Mouse (Mus musculus) lung, embryonic 14.5 days (tissue): Measurements from ENCODE around the gene Dhdh. TPM values are rescaled to one million over a fixed set of nuclear protein-coding genes. Genes with fewer than 3 reads are reported as not detected.
"Not testable (repeated sequence)": the region's sequence is repeated elsewhere in the genome, so short reads cannot be mapped to it uniquely, and the experiment has no call there.

ENCODE experiments used
- ATAC-seq: fragments of 200-750 bp; cut with Nextera tagmentation; 2 replicates; pipeline ENCODE4 v1.8.0; 2017; ENCODE audit warnings: mild to moderate bottlenecking, moderate TSS enrichment, moderate library complexity; ENCODE audit not compliant: insufficient read depth
- DNase-seq: peaks from one replicate; pipeline ENCODE4 v3.0.0-alpha.2; 2015
- H3K27ac ChIP-seq: fragments of 300-500 bp; sonication (generic); 2 replicates; pipeline ENCODE4 v1.5.1; 2014; ENCODE audit warnings: low read depth, mild to moderate bottlenecking, moderate library complexity
- H3K27me3 ChIP-seq: fragments of 300-500 bp; sonication (generic); 2 replicates; pipeline ENCODE4 v1.6.1; 2014; ENCODE audit warnings: low read length, control low read depth; ENCODE audit not compliant: insufficient read depth
- H3K36me3 ChIP-seq: fragments of 300-500 bp; sonication (generic); 2 replicates; pipeline ENCODE4 v1.6.1; 2014; ENCODE audit warnings: control low read depth; ENCODE audit not compliant: insufficient read depth
- H3K4me1 ChIP-seq: fragments of 300-500 bp; sonication (generic); 2 replicates; pipeline ENCODE4 v1.6.1; 2014; ENCODE audit warnings: antibody characterized with exemption, control low read depth; ENCODE audit not compliant: insufficient read depth
- H3K4me2 ChIP-seq: fragments of 300-500 bp; sonication (generic); 2 replicates; pipeline ENCODE4 v1.6.1; 2014; ENCODE audit warnings: mild to moderate bottlenecking
- H3K4me3 ChIP-seq: fragments of 300-500 bp; sonication (generic); 2 replicates; pipeline ENCODE4 v1.5.1; 2014; ENCODE audit warnings: low read depth, low read length
- H3K9ac ChIP-seq: fragments of 300-500 bp; sonication (generic); 2 replicates; pipeline ENCODE4 v1.6.1; 2014
- H3K9me3 ChIP-seq: fragments of 300-500 bp; sonication (generic); 2 replicates; pipeline ENCODE4 v1.6.1; 2016; ENCODE audit warnings: low read depth, low read length, control low read depth
- CTCF ChIP-seq: IDR thresholded peaks from 2 replicates; pipeline ENCODE4 v1.5.1; 2016; ENCODE audit warnings: antibody characterized with exemption, low read depth
- WGBS: fragments of 180-500 bp; shearing (Covaris S2); extraction: QIAGEN DNeasy Blood & Tissue Kit; methylation state at CpG from one replicate; pipeline ENCODE4 v1.1.7; 2014; 5-methylcytosine and 5-hydroxymethylcytosine counted together
- polyA plus RNA-seq: library from polyadenylated mRNA; unstranded; fragments of >200 nt; fragmentation: Nextera tagmentation; extraction: Ambion mirVana; gene quantifications from 2 replicates; pipeline ENCODE4 v1.2.1, GENCODE M21; 2014

The Dhdh gene
- 3.0 and 3.3 TPM in 2 replicates for polyA plus RNA-seq

- DNase-seq (peak; percentile 70), ATAC-seq (peak; percentile 59)
- Histone ChIP-seq H3K4me1 (no peaks in the 10 kb centered on the region), H3K27ac (peak within 1 kb of the TSS; percentile 77), H3K27me3 (no peaks in the 10 kb centered on the region), H3K36me3 (peaks cover 9% of the 10 kb centered on the region), H3K4me2 (peak within 1 kb of the TSS; percentile 73), H3K4me3 (peak within 1 kb of the TSS; percentile 45), H3K9me3 (no peaks in the 10 kb centered on the region), H3K9ac (peak within 1 kb of the TSS; percentile 64)
- WGBS: 8% methylated on average over 38 of the region's 38 CpGs
- no peak for TF ChIP-seq CTCF
Observed at GRCm38 (mm10) chr7:45488293-45489204, at the start of gene Dhdh. TSS of gene Dhdh (minus strand) at chr7:45488805.

- 73% methylated on average over 10 of the region's 10 CpGs for WGBS
- DNase-seq (no peak), ATAC-seq (no peak)
- H3K9me3 ChIP-seq: no peaks in the 10 kb centered on the region
- peak overlapping the region; percentile 73 for H3K4me2 ChIP-seq
- H3K9ac ChIP-seq: peak overlapping the region; percentile 45
- H3K27ac ChIP-seq: no peak overlapping the region
- H3K27me3 ChIP-seq: no peaks in the 10 kb centered on the region
- H3K4me3 ChIP-seq: peak overlapping the region; percentile 46
- no peak for TF ChIP-seq CTCF
- peaks cover 5% of the 10 kb centered on the region; the same call in 1 of the 2 replicates for H3K4me1 ChIP-seq
- H3K36me3 ChIP-seq: no peaks in the 10 kb centered on the region
Observed at GRCm38 (mm10) chr7:45537602-45538001, 49.0 kb upstream of the Dhdh start.

GRCm38 (mm10) chr7:45535676-45536075 is 47.1 kb upstream of the Dhdh start:
- no peak overlapping the region for H3K27ac ChIP-seq
- H3K36me3 ChIP-seq: no peaks in the 10 kb centered on the region
- H3K27me3 ChIP-seq: no peaks in the 10 kb centered on the region
- DNase-seq: no peak
- no peaks in the 10 kb centered on the region for H3K9me3 ChIP-seq
- H3K4me3 ChIP-seq: no peak overlapping the region
- H3K4me2 ChIP-seq: no peak overlapping the region
- H3K4me1 ChIP-seq: peaks cover 9% of the 10 kb centered on the region
- TF ChIP-seq CTCF: no peak
- no peak overlapping the region for H3K9ac ChIP-seq
- no peak for ATAC-seq
- 72% methylated on average over 1 of the region's 1 CpGs for whole genome bisulfite sequencing

- Histone ChIP-seq H3K27ac (no peak overlapping the region; the same call in 1 of the 2 replicates), H3K9ac (no peak overlapping the region), H3K4me1 (peaks cover 7% of the 10 kb centered on the region; the same call in 1 of the 2 replicates), H3K4me2 (0 out of 2 replicates have a peak overlapping the region, but pooled peaks have one; percentile 7), H3K36me3 (no peaks in the 10 kb centered on the region), H3K27me3 (no peaks in the 10 kb centered on the region), H3K9me3 (no peaks in the 10 kb centered on the region), H3K4me3 (no peak overlapping the region)
- peak; percentile 64 for DNase-seq
- TF ChIP-seq CTCF: no peak
- 45% methylated on average over 2 of the region's 2 CpGs for WGBS
- 0 out of 2 replicates have a peak, but pooled peaks have one; percentile 9 for ATAC-seq
Observed at GRCm38 (mm10) chr7:45530643-45531042, 42.0 kb upstream of the Dhdh start.

DNA sequence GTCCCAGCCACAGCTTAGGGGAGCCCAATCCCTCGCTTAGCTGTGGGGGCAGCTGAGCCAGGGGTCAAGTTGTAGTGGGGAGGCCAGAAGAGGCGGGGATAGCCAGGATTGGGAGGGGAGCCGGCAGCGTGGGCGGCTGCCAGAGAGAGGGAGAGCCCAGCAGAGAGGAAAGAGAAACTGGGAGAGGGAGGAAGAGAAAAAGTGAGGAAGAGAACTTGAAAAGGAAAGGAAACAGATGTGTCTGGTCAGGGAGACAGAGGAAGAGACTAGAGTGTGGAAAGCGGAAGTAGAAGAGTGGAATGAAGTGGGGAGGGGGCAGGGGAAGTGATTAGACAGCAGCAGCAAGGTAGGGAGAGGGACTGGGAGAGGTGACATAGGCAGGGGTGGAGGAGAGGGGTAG is 40.9 kb upstream of the Dhdh start:
- no peaks in the 10 kb centered on the region for H3K9me3 ChIP-seq
- no peaks in the 10 kb centered on the region for H3K27me3 ChIP-seq
- H3K4me3 ChIP-seq: no peak overlapping the region
- no peak for DNase-seq
- TF ChIP-seq CTCF: no peak
- H3K4me1 ChIP-seq: peaks cover 7% of the 10 kb centered on the region; the same call in 1 of the 2 replicates
- 3% methylated on average over 6 of the region's 6 CpGs for WGBS
- no peak overlapping the region; the same call in 1 of the 2 replicates for H3K9ac ChIP-seq
- ATAC-seq: no peak
- peaks cover 2% of the 10 kb centered on the region; the same call in 1 of the 2 replicates for H3K36me3 ChIP-seq
- H3K4me2 ChIP-seq: peak overlapping the region; percentile 16; the same call in 1 of the 2 replicates
- H3K27ac ChIP-seq: no peak overlapping the region

- H3K4me1 ChIP-seq, H3K4me2 ChIP-seq, DNase-seq, H3K4me3 ChIP-seq, H3K9ac ChIP-seq, ATAC-seq, H3K9me3 ChIP-seq, H3K27ac ChIP-seq, H3K27me3 ChIP-seq: not testable (repeated sequence)
- peaks cover 18% of the 10 kb centered on the region; the same call in 1 of the 2 replicates for H3K36me3 ChIP-seq
- 92% methylated on average over 6 of the region's 6 CpGs for WGBS
Observed at GRCm38 (mm10) chr7:45527169-45527568, 38.6 kb upstream of the Dhdh start.

DNA sequence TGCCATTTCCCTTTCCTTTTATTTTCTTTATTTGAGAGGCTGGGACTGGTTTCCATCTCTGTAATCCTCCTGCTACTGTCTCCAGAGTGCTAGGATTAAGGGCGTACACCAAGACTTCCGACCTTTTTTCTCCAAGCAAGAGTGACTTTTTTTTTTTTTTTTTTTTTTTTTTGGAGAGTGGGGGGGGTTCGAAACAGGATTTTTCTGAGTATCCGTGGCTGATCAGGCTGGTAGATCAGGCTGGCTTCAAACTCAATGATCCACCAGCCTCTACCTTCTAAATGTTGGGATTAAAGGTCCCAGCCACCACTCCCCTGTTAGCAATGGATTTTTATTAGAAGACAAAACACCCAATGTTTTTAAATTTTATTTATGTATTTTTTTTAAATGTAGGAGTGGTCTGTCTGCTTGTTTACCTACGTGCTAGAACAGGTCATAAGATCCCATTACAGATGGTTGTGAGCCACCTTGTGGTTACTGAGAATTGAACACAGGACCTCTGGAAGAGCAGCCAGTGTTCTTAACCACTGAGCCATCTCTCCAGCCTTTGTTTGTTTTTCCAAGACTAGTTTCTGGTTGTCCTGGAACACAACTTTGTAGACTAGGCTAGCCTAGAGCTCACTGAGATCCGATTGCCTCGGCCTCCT is 38.0 kb upstream of the Dhdh start:
- no peaks in the 10 kb centered on the region for H3K27me3 ChIP-seq

More for the DNA sequence above, 38.0 kb upstream of the Dhdh start:
- WGBS: 24% methylated on average over 7 of the region's 7 CpGs
- peak overlapping the region; percentile 84 for H3K4me3 ChIP-seq
- peak; percentile 25; the same call in 1 of the 2 replicates for TF ChIP-seq CTCF
- no peaks in the 10 kb centered on the region for H3K9me3 ChIP-seq
- DNase-seq (no peak), ATAC-seq (no peak)
- H3K9ac ChIP-seq: peak overlapping the region; percentile 92
- peaks cover 7% of the 10 kb centered on the region; the same call in 1 of the 2 replicates for H3K4me1 ChIP-seq
- peaks cover 18% of the 10 kb centered on the region; the same call in 1 of the 2 replicates for H3K36me3 ChIP-seq
- peak overlapping the region; percentile 93 for H3K27ac ChIP-seq
- peak overlapping the region; percentile 93 for H3K4me2 ChIP-seq
